Mouse (Mus musculus): Measurements from ENCODE around the gene Kat2a. TPM values are rescaled to one million over a fixed set of nuclear protein-coding genes. Genes with fewer than 3 reads are reported as not detected.
A peak's percentile ranks its signal among the peaks of the same experiment; 100 is the strongest.
"Not testable (repeated sequence)": the region's sequence is repeated elsewhere in the genome, so short reads cannot be mapped to it uniquely, and the experiment has no call there.

Gene Kat2a
- total RNA-seq, 2 experiments from 2014 or later: 17.5 to 18.0 TPM

DNA sequence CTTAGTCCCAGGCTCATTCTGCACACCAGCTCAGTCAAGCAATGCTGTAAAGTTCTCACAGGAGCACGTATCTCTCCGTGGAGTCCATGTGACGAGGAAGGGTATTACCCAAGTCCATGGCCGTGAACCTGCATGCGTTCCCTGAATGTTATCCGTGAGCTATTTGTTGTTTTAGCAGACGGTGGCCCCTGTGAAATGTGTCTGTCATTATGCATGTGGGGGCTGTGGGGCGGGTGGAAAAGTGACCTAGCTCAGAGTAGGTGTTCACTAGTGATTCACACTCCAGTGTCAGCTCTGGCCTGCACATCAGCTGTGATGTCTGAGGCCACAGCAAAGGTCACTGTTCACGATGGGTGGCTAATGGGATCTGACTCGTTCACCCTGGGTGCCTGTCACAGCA, 52.5 kb downstream of the Kat2a start:
- DNase-seq: no peak

DNA sequence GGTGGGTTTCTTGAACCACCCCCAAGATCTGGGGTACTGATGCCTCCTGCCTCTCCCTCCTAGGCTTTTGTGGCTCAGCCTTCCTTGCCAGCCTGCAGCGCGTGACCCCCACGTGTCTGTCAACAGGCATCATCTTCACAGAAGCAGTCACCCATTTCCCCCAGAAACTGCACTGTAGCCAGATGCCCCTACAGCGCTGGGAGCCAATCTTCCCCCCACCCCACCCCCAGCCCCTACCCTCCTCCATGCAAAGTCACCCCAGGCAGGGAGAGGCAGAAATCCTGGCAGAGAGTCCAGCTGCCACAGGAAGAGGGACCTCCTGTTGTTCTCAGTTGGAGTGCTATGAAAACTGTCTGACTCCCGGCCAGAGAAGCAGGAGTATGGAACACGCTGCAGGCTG, 55.8 kb downstream of the Kat2a start:
- DNase-seq: peak; percentile 29

DNA sequence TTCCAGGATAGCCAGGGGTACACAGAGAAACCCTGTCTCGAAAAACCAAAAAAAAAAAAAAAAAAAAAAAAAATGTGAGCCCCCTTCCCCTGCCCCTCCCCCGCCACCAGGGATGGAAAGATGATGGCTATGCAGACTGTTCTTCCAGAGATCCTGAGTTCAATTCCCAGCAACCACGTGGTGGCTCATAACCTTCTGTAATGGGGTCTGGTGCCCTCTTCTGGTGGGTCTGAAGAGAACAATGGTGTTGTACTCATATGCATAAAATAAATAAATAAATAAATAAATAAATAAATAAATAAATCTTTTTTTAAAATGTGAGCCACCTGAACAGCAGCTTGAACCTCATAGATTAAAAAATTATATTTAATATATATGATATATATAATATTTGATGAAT, 56.7 kb downstream of the Kat2a start:
- DNase-seq: not testable (repeated sequence)

Other genes with a start within 250 kb of the Kat2a start
- gene Klhl11, start 239.7 kb downstream of the Kat2a start, total RNA-seq (2021): 10 to 100 TPM; 11.8 to 13.4 TPM
- 10 to 100 TPM; 60.7 to 63.4 TPM for gene Acly, start 184.5 kb downstream of the Kat2a start, total RNA-seq (2021)
- gene Ttc25, start 166.9 kb downstream of the Kat2a start, total RNA-seq (2021): under 1 TPM; 0.21 to 0.70 TPM
- gene Cnp, start 137.6 kb downstream of the Kat2a start, total RNA-seq (2021): 1 to 10 TPM; 6.3 to 7.3 TPM
- gene Nkiras2, start 93.2 kb downstream of the Kat2a start, total RNA-seq (2021): 10 to 100 TPM; 53.7 to 57.7 TPM
- gene Dnajc7, start 92.3 kb downstream of the Kat2a start, total RNA-seq (2021): 100 to 1,000 TPM; 223 to 232 TPM
- gene Zfp385c, start 20.0 kb downstream of the Kat2a start, total RNA-seq (2021): under 1 TPM; 0.56 to 0.60 TPM
- under 1 TPM; 0.62 to 0.83 TPM for gene Dhx58, start 8.2 kb downstream of the Kat2a start, total RNA-seq (2021)
- gene Hspb9, start 1.4 kb upstream of the Kat2a start, total RNA-seq (2021): not detected
- gene Rab5c, start 25.8 kb upstream of the Kat2a start, total RNA-seq (2021): 10 to 100 TPM; 78.8 to 83.6 TPM
- gene Kcnh4, start 47.5 kb upstream of the Kat2a start, total RNA-seq (2021): not detected
- gene Hcrt, start 50.5 kb upstream of the Kat2a start, total RNA-seq (2021): not detected
- 1 to 10 TPM; 7.8 to 9.9 TPM for gene Ghdc, start 58.5 kb upstream of the Kat2a start, total RNA-seq (2021)
- gene Stat5b, start 138.3 kb upstream of the Kat2a start, total RNA-seq (2021): 10 to 100 TPM; 45.4 to 52.4 TPM
- gene Stat5a, start 146.9 kb upstream of the Kat2a start, total RNA-seq (2021): 10 to 100 TPM; 15.7 to 17.4 TPM
- gene Stat3, start 227.1 kb upstream of the Kat2a start, total RNA-seq (2021): 100 to 1,000 TPM; 111 to 115 TPM

Measured in heart, postnatal 4 days (tissue).